Mouse (Mus musculus): ENCODE measurements around the gene Spocd1. TPM values are rescaled to one million over a fixed set of nuclear protein-coding genes. Genes with fewer than 3 reads are reported as not detected.

Gene Spocd1
- polyA plus RNA-seq, 1 experiment from 2014 or later = not detected

GRCm38 (mm10) chr4:129985671-129986441, 56.8 kb downstream of the Spocd1 start:
- H3K27me3 ChIP-seq (ENCODE audit: control insufficient read depth, insufficient read depth, low read length) = peaks cover 51% of the 10 kb centered on the region
- no peak overlapping the region for H3K27ac ChIP-seq (ENCODE audit: low read depth, low read length)
- H3K9me3 ChIP-seq (ENCODE audit: control insufficient read depth, low read length) = no peaks in the 10 kb centered on the region
- peak; percentile 87 for DNase-seq (ENCODE audit: low spot score)
- H3K9ac ChIP-seq (ENCODE audit: low read length) = peak overlapping the region; percentile 69
- H3K4me2 ChIP-seq (ENCODE audit: low read depth) = peak overlapping the region; percentile 98
- peaks cover 33% of the 10 kb centered on the region for H3K4me1 ChIP-seq (ENCODE audit: control insufficient read depth, insufficient read depth, low read length)
- WGBS = under 1% methylated on average over 56 of the region's 58 CpGs
- peak overlapping the region; percentile 72 for H3K4me3 ChIP-seq (ENCODE audit: low read depth, low read length)
- ATAC-seq (ENCODE audit: insufficient read depth, low FRiP score, low TSS enrichment) = peak; percentile 13; the same call in 1 of the 2 replicates
- no peaks in the 10 kb centered on the region for H3K36me3 ChIP-seq (ENCODE audit: control insufficient read depth, insufficient read depth, low read length)

GRCm38 (mm10) chr4:129987825-129988504, 58.9 kb downstream of the Spocd1 start:
- peak overlapping the region; percentile 85 for H3K4me2 ChIP-seq (ENCODE audit: low read depth)
- DNase-seq (ENCODE audit: low spot score) (peak; percentile 75), ATAC-seq (ENCODE audit: insufficient read depth, low FRiP score, low TSS enrichment) (peak; percentile 27; the same call in 1 of the 2 replicates)
- no peak overlapping the region for H3K27ac ChIP-seq (ENCODE audit: low read depth, low read length)
- H3K9ac ChIP-seq (ENCODE audit: low read length) = peak overlapping the region; percentile 60
- no peaks in the 10 kb centered on the region for H3K36me3 ChIP-seq (ENCODE audit: control insufficient read depth, insufficient read depth, low read length)
- under 1% methylated on average over 39 of the region's 53 CpGs for WGBS
- no peaks in the 10 kb centered on the region for H3K9me3 ChIP-seq (ENCODE audit: control insufficient read depth, low read length)
- H3K4me1 ChIP-seq (ENCODE audit: control insufficient read depth, insufficient read depth, low read length) = peaks cover 28% of the 10 kb centered on the region
- peak overlapping the region; percentile 39 for H3K4me3 ChIP-seq (ENCODE audit: low read depth, low read length)
- H3K27me3 ChIP-seq (ENCODE audit: control insufficient read depth, insufficient read depth, low read length) = peaks cover 50% of the 10 kb centered on the region

- no peak for ATAC-seq (ENCODE audit: insufficient read depth, low FRiP score, low TSS enrichment)
- Histone ChIP-seq H3K27me3 (ENCODE audit: control insufficient read depth, insufficient read depth, low read length) (peaks cover 37% of the 10 kb centered on the region), H3K4me3 (ENCODE audit: low read depth, low read length) (no peak overlapping the region), H3K36me3 (ENCODE audit: control insufficient read depth, insufficient read depth, low read length) (no peaks in the 10 kb centered on the region), H3K9ac (ENCODE audit: low read length) (no peak overlapping the region), H3K9me3 (ENCODE audit: control insufficient read depth, low read length) (no peaks in the 10 kb centered on the region), H3K4me1 (ENCODE audit: control insufficient read depth, insufficient read depth, low read length) (peaks cover 13% of the 10 kb centered on the region), H3K4me2 (ENCODE audit: low read depth) (no peak overlapping the region), H3K27ac (ENCODE audit: low read depth, low read length) (no peak overlapping the region)
- 83% methylated on average over 4 of the region's 4 CpGs for WGBS
- DNase-seq (ENCODE audit: low spot score) = no peak
Observed at GRCm38 (mm10) chr4:129989925-129990324, 60.9 kb downstream of the Spocd1 start.

- Histone ChIP-seq H3K9me3 (ENCODE audit: control insufficient read depth, low read length) (no peaks in the 10 kb centered on the region), H3K9ac (ENCODE audit: low read length) (no peak overlapping the region), H3K27me3 (ENCODE audit: control insufficient read depth, insufficient read depth, low read length) (peaks cover 13% of the 10 kb centered on the region; the same call in 1 of the 2 replicates), H3K27ac (ENCODE audit: low read depth, low read length) (no peak overlapping the region), H3K4me2 (ENCODE audit: low read depth) (no peak overlapping the region), H3K4me1 (ENCODE audit: control insufficient read depth, insufficient read depth, low read length) (peaks cover 6% of the 10 kb centered on the region; the same call in 1 of the 2 replicates), H3K36me3 (ENCODE audit: control insufficient read depth, insufficient read depth, low read length) (no peaks in the 10 kb centered on the region), H3K4me3 (ENCODE audit: low read depth, low read length) (no peak overlapping the region)
- WGBS = 73% methylated on average over 16 of the region's 16 CpGs
- DNase-seq (ENCODE audit: low spot score) (no peak), ATAC-seq (ENCODE audit: insufficient read depth, low FRiP score, low TSS enrichment) (no peak)
Observed at GRCm38 (mm10) chr4:129992720-129993119, 63.7 kb downstream of the Spocd1 start.

- ATAC-seq (ENCODE audit: insufficient read depth, low FRiP score, low TSS enrichment) (no peak), DNase-seq (ENCODE audit: low spot score) (no peak)
- no peak overlapping the region for H3K4me3 ChIP-seq (ENCODE audit: low read depth, low read length)
- no peak overlapping the region for H3K9ac ChIP-seq (ENCODE audit: low read length)
- no peaks in the 10 kb centered on the region for H3K9me3 ChIP-seq (ENCODE audit: control insufficient read depth, low read length)
- H3K4me1 ChIP-seq (ENCODE audit: control insufficient read depth, insufficient read depth, low read length) = peaks cover 1% of the 10 kb centered on the region; the same call in 1 of the 2 replicates
- 92% methylated on average over 5 of the region's 5 CpGs for WGBS
- H3K27me3 ChIP-seq (ENCODE audit: control insufficient read depth, insufficient read depth, low read length) = peaks cover 9% of the 10 kb centered on the region; the same call in 1 of the 2 replicates
- no peaks in the 10 kb centered on the region for H3K36me3 ChIP-seq (ENCODE audit: control insufficient read depth, insufficient read depth, low read length)
- no peak overlapping the region for H3K27ac ChIP-seq (ENCODE audit: low read depth, low read length)
- H3K4me2 ChIP-seq (ENCODE audit: low read depth) = no peak overlapping the region
Observed at GRCm38 (mm10) chr4:129993213-129993612, 64.2 kb downstream of the Spocd1 start.

- Histone ChIP-seq H3K27me3 (ENCODE audit: control insufficient read depth, insufficient read depth, low read length) (no peaks in the 10 kb centered on the region), H3K4me2 (ENCODE audit: low read depth) (no peak overlapping the region), H3K4me1 (ENCODE audit: control insufficient read depth, insufficient read depth, low read length) (no peaks in the 10 kb centered on the region), H3K36me3 (ENCODE audit: control insufficient read depth, insufficient read depth, low read length) (no peaks in the 10 kb centered on the region), H3K4me3 (ENCODE audit: low read depth, low read length) (no peak overlapping the region), H3K9me3 (ENCODE audit: control insufficient read depth, low read length) (no peaks in the 10 kb centered on the region), H3K27ac (ENCODE audit: low read depth, low read length) (no peak overlapping the region), H3K9ac (ENCODE audit: low read length) (no peak overlapping the region)
- 82% methylated on average over 16 of the region's 16 CpGs for WGBS
- no peak for ATAC-seq (ENCODE audit: insufficient read depth, low FRiP score, low TSS enrichment)
- DNase-seq (ENCODE audit: low spot score) = no peak
Observed at GRCm38 (mm10) chr4:129993944-129994695, 65.1 kb downstream of the Spocd1 start.

GRCm38 (mm10) chr4:129994728-129995127, 65.7 kb downstream of the Spocd1 start:
- no peaks in the 10 kb centered on the region for H3K9me3 ChIP-seq (ENCODE audit: control insufficient read depth, low read length)
- H3K4me2 ChIP-seq (ENCODE audit: low read depth) = no peak overlapping the region
- DNase-seq (ENCODE audit: low spot score) (no peak), ATAC-seq (ENCODE audit: insufficient read depth, low FRiP score, low TSS enrichment) (no peak)
- H3K4me3 ChIP-seq (ENCODE audit: low read depth, low read length) = no peak overlapping the region
- no peaks in the 10 kb centered on the region for H3K4me1 ChIP-seq (ENCODE audit: control insufficient read depth, insufficient read depth, low read length)
- H3K27ac ChIP-seq (ENCODE audit: low read depth, low read length) = no peak overlapping the region
- no peaks in the 10 kb centered on the region for H3K27me3 ChIP-seq (ENCODE audit: control insufficient read depth, insufficient read depth, low read length)
- 89% methylated on average over 5 of the region's 5 CpGs for WGBS
- no peaks in the 10 kb centered on the region for H3K36me3 ChIP-seq (ENCODE audit: control insufficient read depth, insufficient read depth, low read length)
- H3K9ac ChIP-seq (ENCODE audit: low read length) = no peak overlapping the region

GRCm38 (mm10) chr4:129995255-129995654, 66.2 kb downstream of the Spocd1 start:
- H3K27ac ChIP-seq (ENCODE audit: low read depth, low read length) = no peak overlapping the region
- ATAC-seq (ENCODE audit: insufficient read depth, low FRiP score, low TSS enrichment) (no peak), DNase-seq (ENCODE audit: low spot score) (no peak)
- H3K4me2 ChIP-seq (ENCODE audit: low read depth) = no peak overlapping the region
- 87% methylated on average over 8 of the region's 8 CpGs for WGBS
- no peaks in the 10 kb centered on the region for H3K27me3 ChIP-seq (ENCODE audit: control insufficient read depth, insufficient read depth, low read length)
- no peaks in the 10 kb centered on the region for H3K4me1 ChIP-seq (ENCODE audit: control insufficient read depth, insufficient read depth, low read length)
- H3K9ac ChIP-seq (ENCODE audit: low read length) = no peak overlapping the region
- no peak overlapping the region for H3K4me3 ChIP-seq (ENCODE audit: low read depth, low read length)
- no peaks in the 10 kb centered on the region for H3K9me3 ChIP-seq (ENCODE audit: control insufficient read depth, low read length)
- H3K36me3 ChIP-seq (ENCODE audit: control insufficient read depth, insufficient read depth, low read length) = no peaks in the 10 kb centered on the region
